Mouse (Mus musculus): ENCODE results near the gene Galm. TPM values are rescaled to one million over a fixed set of nuclear protein-coding genes. Genes with fewer than 3 reads are reported as not detected.

Gene Galm
- total and polyA plus RNA-seq, 3 experiments, result 0.15 TPM; not detected in 2

- H3K27me3 ChIP-seq (ENCODE audit: control insufficient read depth in 1 of 2, insufficient read depth in 2 of 2, low read length in 2 of 2), result no peaks in the 10 kb centered on the region
- H3K27ac ChIP-seq (ENCODE audit: control insufficient read depth, low read depth, low read length), result peak overlapping the region; percentile 77
- peaks cover 0 to 28% of the 10 kb centered on the region in 2 experiments; a peak in 2 of 4 replicates for H3K36me3 ChIP-seq (ENCODE audit: control insufficient read depth in 1 of 2, insufficient read depth in 2 of 2, low read length in 2 of 2)
- no peaks in the 10 kb centered on the region for H3K79me2 ChIP-seq (ENCODE audit: control insufficient read depth, insufficient read depth, low read length, poor library complexity)
- H3K4me1 ChIP-seq (ENCODE audit: control insufficient read depth in 1 of 2, insufficient read depth in 2 of 2, low read length in 2 of 2), result peaks cover 15 to 28% of the 10 kb centered on the region in 2 experiments
- no peak overlapping the region for H3K4me3 ChIP-seq (ENCODE audit: control insufficient read depth in 1 of 2, insufficient read depth in 1 of 2, low read depth in 2 of 2, low read length in 2 of 2)
- no peaks in the 10 kb centered on the region for H3K9me3 ChIP-seq (replicated peaks; ENCODE audit: insufficient read depth, low read length)
- DNase-seq (ENCODE audit: low read depth, low spot score), result peak; percentile 69
- H3K9ac ChIP-seq (ENCODE audit: control insufficient read depth, low read depth, low read length, poor library complexity, severe bottlenecking), result peak overlapping the region; percentile 12
- TF ChIP-seq MAX (IDR thresholded peaks at IDR 0.05; ENCODE audit: low read length) (peak; percentile 44), EP300 (IDR thresholded peaks at IDR 0.05; ENCODE audit: low read depth in 1 of 2, low read length in 2 of 2) (0 out of 4 replicates have a peak, but pooled peaks of 1 of the 2 experiments have one; percentile 13), TCF12 (IDR thresholded peaks at IDR 0.05; ENCODE audit: low read depth, low read length) (no peak)
These were observed 107.1 kb downstream of the Galm start for GRCm38 (mm10) chr17:80234376-80234775.

Other genes starting within 250 kb of the Galm start
- gene Atl2, start 231.3 kb upstream of the Galm start, total RNA-seq (2012; rRNA removed), result 28.9 and 29.5 TPM in 2 replicates
- 100 to 1,000 TPM in 1 of 2 experiments, 10 to 100 TPM in 1; 43.3 to 118 TPM for gene Atl2, start 231.3 kb upstream of the Galm start, polyA plus RNA-seq (2012; ENCODE audit: insufficient read depth in 1 of 2, insufficient read length in 2 of 2, low read depth in 1 of 2, low replicate concordance in 2 of 2, missing spikeins in 1 of 2)
- 44.9 and 48.7 TPM in 2 replicates for gene Hnrnpll, start 65.1 kb upstream of the Galm start, total RNA-seq (2012; rRNA removed)
- gene Hnrnpll, start 65.1 kb upstream of the Galm start, polyA plus RNA-seq (2012; ENCODE audit: insufficient read depth in 1 of 2, insufficient read length in 2 of 2, low read depth in 1 of 2, low replicate concordance in 2 of 2, missing spikeins in 1 of 2), result 100 to 1,000 TPM in 1 of 2 experiments, 10 to 100 TPM in 1; 77.7 to 142 TPM
- gene Srsf7, start 79.8 kb downstream of the Galm start, total RNA-seq (2012; rRNA removed), result 419 and 425 TPM in 2 replicates
- gene Srsf7, start 79.8 kb downstream of the Galm start, polyA plus RNA-seq (2012; ENCODE audit: insufficient read depth in 1 of 2, insufficient read length in 2 of 2, low read depth in 1 of 2, low replicate concordance in 2 of 2, missing spikeins in 1 of 2), result 100 to 1,000 TPM in 1 of 2 experiments, not detected in 1; 399 TPM
- not detected in 2 replicates for gene Ttc39d, start 80.0 kb downstream of the Galm start, total RNA-seq (2012; rRNA removed)
- not detected for gene Ttc39d, start 80.0 kb downstream of the Galm start, polyA plus RNA-seq (2012; ENCODE audit: insufficient read depth in 1 of 2, insufficient read length in 2 of 2, low read depth in 1 of 2, low replicate concordance in 2 of 2, missing spikeins in 1 of 2)
- gene Gemin6, start 97.0 kb downstream of the Galm start, total RNA-seq (2012; rRNA removed), result 25.3 and 31.6 TPM in 2 replicates
- gene Gemin6, start 97.0 kb downstream of the Galm start, polyA plus RNA-seq (2012; ENCODE audit: insufficient read depth in 1 of 2, insufficient read length in 2 of 2, low read depth in 1 of 2, low replicate concordance in 2 of 2, missing spikeins in 1 of 2), result 10 to 100 TPM in 1 of 2 experiments, not detected in 1; 19.6 TPM
- gene Morn2, start 162.7 kb downstream of the Galm start, total RNA-seq (2012; rRNA removed), result 7.4 and 9.0 TPM in 2 replicates
- gene Morn2, start 162.7 kb downstream of the Galm start, polyA plus RNA-seq (2012; ENCODE audit: insufficient read depth in 1 of 2, insufficient read length in 2 of 2, low read depth in 1 of 2, low replicate concordance in 2 of 2, missing spikeins in 1 of 2), result 10 to 100 TPM in 1 of 2 experiments, not detected in 1; 18.1 TPM
- 3.4 and 4.1 TPM in 2 replicates for gene Dhx57, start 163.0 kb downstream of the Galm start, total RNA-seq (2012; rRNA removed)
- gene Dhx57, start 163.0 kb downstream of the Galm start, polyA plus RNA-seq (2012; ENCODE audit: insufficient read depth in 1 of 2, insufficient read length in 2 of 2, low read depth in 1 of 2, low replicate concordance in 2 of 2, missing spikeins in 1 of 2), result 1 to 10 TPM in 1 of 2 experiments, not detected in 1; 6.8 TPM
- 0.08 TPM in 1 of 2 replicates, not detected in the other for gene Arhgef33, start 179.9 kb downstream of the Galm start, total RNA-seq (2012; rRNA removed)
- gene Arhgef33, start 179.9 kb downstream of the Galm start, polyA plus RNA-seq (2012; ENCODE audit: insufficient read depth in 1 of 2, insufficient read length in 2 of 2, low read depth in 1 of 2, low replicate concordance in 2 of 2, missing spikeins in 1 of 2), result not detected
- gene Gm10190, start 246.1 kb downstream of the Galm start, total RNA-seq (2012; rRNA removed), result not detected in 2 replicates
- gene Gm10190, start 246.1 kb downstream of the Galm start, polyA plus RNA-seq (2012; ENCODE audit: insufficient read depth in 1 of 2, insufficient read length in 2 of 2, low read depth in 1 of 2, low replicate concordance in 2 of 2, missing spikeins in 1 of 2), result not detected

All from MEL (cell line).